Mouse (Mus musculus): ENCODE data around the gene Tceanc2. TPM values are rescaled to one million over a fixed set of nuclear protein-coding genes. Genes with fewer than 3 reads are reported as not detected.
"Not testable (repeated sequence)": the region's sequence is repeated elsewhere in the genome, so short reads cannot be mapped to it uniquely, and the experiment has no call there.

Gene Tceanc2
- polyA plus RNA-seq, 1 experiment from 2014 or later: 20.5 TPM

GRCm38 (mm10) chr4:107121165-107121943, 57.6 kb downstream of the Tceanc2 start:
- Histone ChIP-seq H3K9ac (no peak overlapping the region), H3K27me3 (no peaks in the 10 kb centered on the region), H3K9me3 (no peaks in the 10 kb centered on the region), H3K4me2 (no peak overlapping the region), H3K4me3 (no peak overlapping the region), H3K36me3 (no peaks in the 10 kb centered on the region), H3K27ac (replicated peaks) (no peak overlapping the region; the same call in 1 of the 2 replicates), H3K4me1 (replicated peaks) (peaks cover 33% of the 10 kb centered on the region)
- 34% methylated on average over 12 of the region's 12 CpGs for WGBS
- peak; percentile 72 for ATAC-seq (ENCODE audit: low read depth)

- 89% methylated on average over 6 of the region's 6 CpGs for WGBS
- Histone ChIP-seq H3K4me1 (replicated peaks) (peaks cover 26% of the 10 kb centered on the region), H3K36me3 (no peaks in the 10 kb centered on the region), H3K4me3 (no peak overlapping the region), H3K9me3 (no peaks in the 10 kb centered on the region), H3K27me3 (no peaks in the 10 kb centered on the region), H3K27ac (replicated peaks) (no peak overlapping the region; the same call in 1 of the 2 replicates), H3K9ac (no peak overlapping the region), H3K4me2 (no peak overlapping the region)
- ATAC-seq (ENCODE audit: low read depth): no peak
Observed at GRCm38 (mm10) chr4:107120676-107121075, 58.2 kb downstream of the Tceanc2 start.

- 64% methylated on average over 4 of the region's 4 CpGs for WGBS
Observed at GRCm38 (mm10) chr4:107119056-107119455, 59.9 kb downstream of the Tceanc2 start.

GRCm38 (mm10) chr4:107117741-107118385, 61.1 kb downstream of the Tceanc2 start:
- Histone ChIP-seq H3K27ac (replicated peaks) (no peak overlapping the region), H3K36me3 (no peaks in the 10 kb centered on the region), H3K9me3 (no peaks in the 10 kb centered on the region), H3K27me3 (no peaks in the 10 kb centered on the region), H3K9ac (no peak overlapping the region), H3K4me2 (no peak overlapping the region), H3K4me1 (replicated peaks) (peaks cover 8% of the 10 kb centered on the region), H3K4me3 (no peak overlapping the region)
- 90% methylated on average over 2 of the region's 2 CpGs for WGBS
- no peak for ATAC-seq (ENCODE audit: low read depth)

More at GRCm38 (mm10) chr4:107119056-107119455, 59.9 kb downstream of the Tceanc2 start:
- Histone ChIP-seq H3K4me3 (no peak overlapping the region), H3K36me3 (no peaks in the 10 kb centered on the region), H3K9me3 (no peaks in the 10 kb centered on the region), H3K4me2 (no peak overlapping the region), H3K27ac (replicated peaks) (no peak overlapping the region), H3K9ac (no peak overlapping the region), H3K27me3 (no peaks in the 10 kb centered on the region), H3K4me1 (replicated peaks) (peaks cover 14% of the 10 kb centered on the region)
- ATAC-seq (ENCODE audit: low read depth): no peak

- 52% methylated on average over 8 of the region's 8 CpGs for WGBS
- ATAC-seq (ENCODE audit: low read depth): no peak
Observed at GRCm38 (mm10) chr4:107114278-107114677, 64.6 kb downstream of the Tceanc2 start.

GRCm38 (mm10) chr4:107109181-107109580, 69.7 kb downstream of the Tceanc2 start:
- ATAC-seq (ENCODE audit: low read depth); H3K4me2 ChIP-seq; H3K4me3 ChIP-seq; H3K27me3 ChIP-seq; H3K9me3 ChIP-seq; H3K9ac ChIP-seq; H3K36me3 ChIP-seq: not testable (repeated sequence)
- Histone ChIP-seq H3K27ac (replicated peaks) (0 out of 2 replicates have a peak overlapping the region, but pooled peaks have one; percentile 23), H3K4me1 (replicated peaks) (peaks cover 23% of the 10 kb centered on the region)
- WGBS: 89% methylated on average over 6 of the region's 6 CpGs

More at GRCm38 (mm10) chr4:107114278-107114677, 64.6 kb downstream of the Tceanc2 start:
- H3K36me3 ChIP-seq: no peaks in the 10 kb centered on the region
- H3K4me2 ChIP-seq: no peak overlapping the region
- H3K27ac ChIP-seq (replicated peaks): no peak overlapping the region
- H3K9ac ChIP-seq: no peak overlapping the region
- H3K9me3 ChIP-seq: no peaks in the 10 kb centered on the region
- H3K4me1 ChIP-seq (replicated peaks): 0 out of 2 replicates have a peak, but pooled peaks cover 5% of the 10 kb centered on the region
- no peaks in the 10 kb centered on the region for H3K27me3 ChIP-seq
- no peak overlapping the region for H3K4me3 ChIP-seq

- no peaks in the 10 kb centered on the region for H3K27me3 ChIP-seq
- H3K4me2 ChIP-seq: peak overlapping the region; percentile 25
- WGBS: 7% methylated on average over 13 of the region's 13 CpGs
- peak; percentile 87 for ATAC-seq (ENCODE audit: low read depth)
- no peaks in the 10 kb centered on the region for H3K36me3 ChIP-seq
- H3K9ac ChIP-seq: peak overlapping the region; percentile 45; the same call in 1 of the 2 replicates
- H3K9me3 ChIP-seq: no peaks in the 10 kb centered on the region
- H3K27ac ChIP-seq (replicated peaks): peak overlapping the region; percentile 79
- H3K4me1 ChIP-seq (replicated peaks): peaks cover 23% of the 10 kb centered on the region
- H3K4me3 ChIP-seq: no peak overlapping the region
Observed at GRCm38 (mm10) chr4:107108291-107108731, 70.6 kb downstream of the Tceanc2 start.

- ATAC-seq (ENCODE audit: low read depth): no peak
Observed at GRCm38 (mm10) chr4:107106777-107107176, 72.1 kb downstream of the Tceanc2 start.

GRCm38 (mm10) chr4:107102220-107102619, 76.7 kb downstream of the Tceanc2 start:
- no peaks in the 10 kb centered on the region for H3K36me3 ChIP-seq
- ATAC-seq (ENCODE audit: low read depth): no peak
- 75% methylated on average over 8 of the region's 8 CpGs for WGBS
- H3K4me2 ChIP-seq: no peak overlapping the region
- peaks cover 15% of the 10 kb centered on the region for H3K4me1 ChIP-seq (replicated peaks)
- H3K4me3 ChIP-seq: no peak overlapping the region
- H3K9me3 ChIP-seq: no peaks in the 10 kb centered on the region
- no peaks in the 10 kb centered on the region for H3K27me3 ChIP-seq
- no peak overlapping the region for H3K27ac ChIP-seq (replicated peaks)
- no peak overlapping the region for H3K9ac ChIP-seq

More at GRCm38 (mm10) chr4:107106777-107107176, 72.1 kb downstream of the Tceanc2 start:
- H3K4me3 ChIP-seq: no peak overlapping the region
- peaks cover 23% of the 10 kb centered on the region for H3K4me1 ChIP-seq (replicated peaks)
- H3K27ac ChIP-seq (replicated peaks): peak overlapping the region; percentile 79; the same call in 1 of the 2 replicates
- H3K9ac ChIP-seq: no peak overlapping the region
- no peaks in the 10 kb centered on the region for H3K36me3 ChIP-seq
- no peaks in the 10 kb centered on the region for H3K9me3 ChIP-seq
- no peaks in the 10 kb centered on the region for H3K27me3 ChIP-seq
- no peak overlapping the region for H3K4me2 ChIP-seq
- WGBS: 87% methylated on average over 16 of the region's 16 CpGs

- WGBS: 71% methylated on average over 17 of the region's 17 CpGs
Observed at GRCm38 (mm10) chr4:107098791-107099525, 80.0 kb downstream of the Tceanc2 start.

GRCm38 (mm10) chr4:107098375-107098774, 80.5 kb downstream of the Tceanc2 start:
- 78% methylated on average over 10 of the region's 10 CpGs for WGBS
- no peak overlapping the region for H3K27ac ChIP-seq (replicated peaks)
- no peak overlapping the region for H3K4me2 ChIP-seq
- no peaks in the 10 kb centered on the region for H3K36me3 ChIP-seq
- ATAC-seq (ENCODE audit: low read depth): no peak
- no peaks in the 10 kb centered on the region for H3K9me3 ChIP-seq
- no peaks in the 10 kb centered on the region for H3K27me3 ChIP-seq
- no peak overlapping the region for H3K9ac ChIP-seq
- no peak overlapping the region for H3K4me3 ChIP-seq
- H3K4me1 ChIP-seq (replicated peaks): peaks cover 28% of the 10 kb centered on the region

More at GRCm38 (mm10) chr4:107098791-107099525, 80.0 kb downstream of the Tceanc2 start:
- Histone ChIP-seq H3K9ac (no peak overlapping the region), H3K4me1 (replicated peaks) (peaks cover 28% of the 10 kb centered on the region), H3K4me2 (no peak overlapping the region), H3K27ac (replicated peaks) (no peak overlapping the region), H3K9me3 (no peaks in the 10 kb centered on the region), H3K27me3 (no peaks in the 10 kb centered on the region), H3K4me3 (no peak overlapping the region), H3K36me3 (no peaks in the 10 kb centered on the region)
- no peak for ATAC-seq (ENCODE audit: low read depth)

Measured in neural tube, embryonic 13.5 days (tissue).